Mouse (Mus musculus) stomach, postnatal 0 days (tissue): ENCODE data around the gene Galc.

ENCODE experiments used
- CTCF ChIP-seq: IDR thresholded peaks from 2 replicates; pipeline ENCODE4 v1.5.1; 2016; ENCODE audit warnings: antibody characterized with exemption, low read depth, mild to moderate bottlenecking, moderate library complexity
- EP300 ChIP-seq: optimal IDR thresholded peaks from 2 replicates; pipeline ENCODE3; 2016; ENCODE audit warnings: antibody characterized with exemption

- TF ChIP-seq CTCF (no peak), EP300 (no peak)
Observed at GRCm38 (mm10) chr12:98249671-98250070, 9.6 kb downstream of the Galc start.
